Mouse (Mus musculus): Measurements from ENCODE around the gene Sumf1. TPM values are rescaled to one million over a fixed set of nuclear protein-coding genes. Genes with fewer than 3 reads are reported as not detected.

Gene Sumf1
- polyA plus RNA-seq, 1 experiment from 2014 or later: 12.8 TPM

DNA sequence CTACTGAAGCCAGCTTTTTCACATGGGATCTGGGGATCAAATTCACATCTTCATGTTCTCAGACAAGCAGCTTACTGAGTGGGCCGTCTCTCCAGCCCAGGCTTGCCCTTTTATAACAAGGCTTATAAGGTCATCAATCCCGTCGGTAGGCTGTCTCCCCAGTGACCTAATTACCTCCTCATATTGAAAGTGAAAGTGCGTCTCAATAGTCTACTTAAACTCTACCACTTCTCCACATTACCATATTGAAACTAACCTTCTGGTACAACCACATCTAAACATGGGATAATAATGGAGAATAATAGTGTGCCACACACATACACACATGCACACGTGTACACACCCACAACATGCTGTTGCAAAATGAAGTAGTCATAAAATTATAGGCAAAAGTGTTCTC lies 20.4 kb downstream of the Sumf1 start:
- Histone ChIP-seq H3K4me1 (no peaks in the 10 kb centered on the region; the same call in 1 of the 2 replicates), H3K27me3 (ENCODE audit: poor library complexity, severe bottlenecking) (no peaks in the 10 kb centered on the region), H3K4me3 (no peak overlapping the region), H3K27ac (no peak overlapping the region), H3K9me3 (no peaks in the 10 kb centered on the region), H3K36me3 (replicated peaks) (0 out of 2 replicates have a peak, but pooled peaks cover 3% of the 10 kb centered on the region)
- WGBS: 80% methylated on average over 5 of the region's 5 CpGs
- DNase-seq (ENCODE audit: extremely low spot score, low spot score): no peak

DNA sequence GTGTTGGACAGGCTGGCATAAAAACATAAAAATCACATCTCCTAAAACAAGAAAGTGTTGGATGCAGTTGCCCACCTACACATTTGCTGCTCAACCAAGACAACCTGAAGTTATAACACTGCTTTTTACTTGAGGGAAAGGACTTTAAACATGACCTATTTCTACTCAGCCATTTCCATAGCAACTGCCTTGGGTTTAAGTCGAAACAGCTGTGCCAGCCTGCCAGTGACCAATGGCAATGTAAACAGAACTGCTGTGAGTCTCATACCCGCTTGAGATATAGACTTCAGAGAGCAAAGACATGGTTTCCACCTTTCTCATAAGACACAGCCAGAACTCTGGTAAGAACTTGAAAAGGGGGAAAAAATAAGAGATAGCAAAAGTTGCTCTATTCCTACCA lies 24.8 kb downstream of the Sumf1 start:
- WGBS: 60% methylated on average over 2 of the region's 2 CpGs
- H3K27ac ChIP-seq: no peak overlapping the region
- H3K36me3 ChIP-seq (replicated peaks): no peaks in the 10 kb centered on the region
- H3K4me3 ChIP-seq: no peak overlapping the region
- DNase-seq (ENCODE audit: extremely low spot score, low spot score): no peak
- H3K4me1 ChIP-seq: no peaks in the 10 kb centered on the region; the same call in 1 of the 2 replicates
- no peaks in the 10 kb centered on the region for H3K9me3 ChIP-seq
- H3K27me3 ChIP-seq (ENCODE audit: poor library complexity, severe bottlenecking): no peaks in the 10 kb centered on the region

DNA sequence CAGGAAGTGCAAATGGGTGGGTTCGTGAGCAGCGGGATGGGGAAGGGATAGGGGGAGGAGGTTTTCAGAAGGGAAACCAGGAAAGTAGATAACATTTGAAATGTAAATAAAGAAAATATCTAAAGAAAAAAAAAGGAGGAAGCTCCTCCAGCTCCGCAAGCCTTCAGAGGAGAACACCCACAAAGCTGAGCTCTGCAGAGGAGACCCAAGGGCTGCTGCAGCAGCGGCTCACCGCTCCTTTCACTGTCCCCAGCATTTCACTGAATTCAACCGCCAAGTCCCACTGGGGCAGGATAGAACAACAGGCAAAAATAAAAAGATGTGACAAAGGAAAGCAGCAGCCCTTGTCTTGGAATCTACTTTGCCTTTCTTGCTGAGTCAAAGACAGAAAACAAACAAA lies 28.5 kb downstream of the Sumf1 start:
- H3K4me1 ChIP-seq: no peaks in the 10 kb centered on the region; the same call in 1 of the 2 replicates
- WGBS: 60% methylated on average over 6 of the region's 6 CpGs
- DNase-seq (ENCODE audit: extremely low spot score, low spot score): no peak
- H3K36me3 ChIP-seq (replicated peaks): peaks cover 6% of the 10 kb centered on the region; the same call in 1 of the 2 replicates
- H3K27me3 ChIP-seq (ENCODE audit: poor library complexity, severe bottlenecking): no peaks in the 10 kb centered on the region
- no peak overlapping the region for H3K4me3 ChIP-seq
- no peaks in the 10 kb centered on the region for H3K9me3 ChIP-seq
- no peak overlapping the region for H3K27ac ChIP-seq

GRCm38 (mm10) chr6:108154243-108154642 lies 31.1 kb downstream of the Sumf1 start:
- Histone ChIP-seq H3K27ac (no peak overlapping the region), H3K4me3 (no peak overlapping the region), H3K27me3 (ENCODE audit: poor library complexity, severe bottlenecking) (no peaks in the 10 kb centered on the region), H3K9me3 (no peaks in the 10 kb centered on the region), H3K4me1 (no peaks in the 10 kb centered on the region), H3K36me3 (replicated peaks) (peaks cover 7% of the 10 kb centered on the region; the same call in 1 of the 2 replicates)
- WGBS: 92% methylated on average over 4 of the region's 4 CpGs
- DNase-seq (ENCODE audit: extremely low spot score, low spot score): no peak

DNA sequence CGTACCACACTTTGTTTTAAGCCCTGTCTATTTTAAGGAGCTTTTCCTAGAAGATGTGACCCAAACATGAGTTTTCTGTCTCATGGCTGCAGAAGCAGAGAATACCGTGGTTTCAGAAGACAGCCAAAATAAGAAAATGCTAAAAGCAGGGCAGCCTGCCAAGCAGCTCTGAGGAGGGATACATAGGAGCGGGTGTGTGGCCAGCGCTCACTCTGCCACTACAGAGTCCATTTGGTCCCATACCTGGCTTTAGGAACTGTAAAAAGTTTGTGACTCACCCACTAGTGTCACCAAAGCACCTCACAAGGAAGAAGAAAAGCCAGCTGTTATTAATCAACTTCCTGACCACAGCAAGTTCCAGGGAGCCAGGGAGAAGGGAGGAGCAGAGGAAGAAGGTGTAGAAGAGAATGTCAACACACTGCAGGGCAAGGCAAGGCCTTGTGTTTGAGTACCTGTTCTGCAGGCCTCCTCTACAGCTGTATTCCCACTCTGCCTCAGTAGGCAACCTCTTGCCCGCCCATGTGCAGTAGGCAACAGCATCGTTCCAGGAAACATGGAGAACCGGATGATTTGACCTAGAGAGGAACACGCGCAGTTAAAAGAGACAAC lies 32.6 kb downstream of the Sumf1 start:
- H3K36me3 ChIP-seq (replicated peaks): peaks cover 7% of the 10 kb centered on the region; the same call in 1 of the 2 replicates
- no peak overlapping the region for H3K27ac ChIP-seq
- H3K4me1 ChIP-seq: peaks cover 4% of the 10 kb centered on the region; the same call in 1 of the 2 replicates
- no peaks in the 10 kb centered on the region for H3K27me3 ChIP-seq (ENCODE audit: poor library complexity, severe bottlenecking)
- DNase-seq (ENCODE audit: extremely low spot score, low spot score): no peak
- H3K4me3 ChIP-seq: no peak overlapping the region
- H3K9me3 ChIP-seq: no peaks in the 10 kb centered on the region
- WGBS: 95% methylated on average over 9 of the region's 9 CpGs

GRCm38 (mm10) chr6:108152081-108152480 lies 33.3 kb downstream of the Sumf1 start:
- peaks cover 7% of the 10 kb centered on the region; the same call in 1 of the 2 replicates for H3K36me3 ChIP-seq (replicated peaks)
- DNase-seq (ENCODE audit: extremely low spot score, low spot score): no peak
- no peaks in the 10 kb centered on the region for H3K27me3 ChIP-seq (ENCODE audit: poor library complexity, severe bottlenecking)
- no peak overlapping the region for H3K4me3 ChIP-seq
- peaks cover 4% of the 10 kb centered on the region; the same call in 1 of the 2 replicates for H3K4me1 ChIP-seq
- H3K9me3 ChIP-seq: no peaks in the 10 kb centered on the region
- no peak overlapping the region for H3K27ac ChIP-seq
- 76% methylated on average over 6 of the region's 6 CpGs for WGBS

DNA sequence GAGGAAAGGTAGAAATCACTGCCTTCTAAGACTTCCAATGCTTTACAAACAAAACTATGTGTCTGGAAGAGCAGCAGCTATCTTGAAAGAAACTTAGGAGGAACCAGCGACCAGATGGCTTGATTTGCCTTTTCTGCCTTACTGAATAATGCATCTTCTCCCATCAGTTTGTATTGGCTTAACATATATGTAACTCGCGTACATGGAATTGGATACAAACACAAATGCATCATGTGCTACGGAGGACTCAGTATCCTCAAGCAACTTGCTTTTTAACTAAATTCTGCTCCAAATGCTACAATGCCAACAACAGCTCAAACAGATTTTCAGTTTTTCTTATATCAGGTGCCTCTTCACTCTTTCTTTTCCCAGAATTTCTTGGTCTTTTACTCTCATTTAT lies 36.1 kb downstream of the Sumf1 start:
- Histone ChIP-seq H3K27me3 (ENCODE audit: poor library complexity, severe bottlenecking) (no peaks in the 10 kb centered on the region), H3K4me1 (peaks cover 22% of the 10 kb centered on the region), H3K4me3 (no peak overlapping the region), H3K36me3 (replicated peaks) (peaks cover 7% of the 10 kb centered on the region; the same call in 1 of the 2 replicates), H3K27ac (no peak overlapping the region), H3K9me3 (no peaks in the 10 kb centered on the region)
- DNase-seq (ENCODE audit: extremely low spot score, low spot score): no peak
- 93% methylated on average over 4 of the region's 4 CpGs for WGBS

DNA sequence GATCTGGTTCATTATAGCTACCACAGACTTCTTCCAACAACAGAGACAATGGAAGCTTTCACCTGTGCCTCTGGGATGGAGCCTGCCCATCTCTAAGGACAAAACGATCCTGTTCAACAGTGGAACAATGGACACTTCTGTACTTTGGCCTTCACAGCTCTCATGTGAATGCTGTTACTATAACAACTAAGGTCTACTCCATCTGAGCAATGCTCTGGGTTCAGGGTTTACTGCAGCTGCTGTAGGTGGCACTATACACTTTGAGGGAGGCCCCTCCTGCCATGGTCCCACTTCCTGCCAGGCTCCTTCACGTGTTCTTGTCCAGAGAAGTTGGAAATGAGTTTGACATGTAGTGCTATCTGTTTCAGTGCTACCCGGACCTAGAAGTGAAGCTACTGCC lies 36.9 kb downstream of the Sumf1 start:
- H3K4me3 ChIP-seq: no peak overlapping the region
- WGBS: 78% methylated on average over 3 of the region's 3 CpGs
- peaks cover 25% of the 10 kb centered on the region for H3K4me1 ChIP-seq
- no peak overlapping the region for H3K27ac ChIP-seq
- DNase-seq (ENCODE audit: extremely low spot score, low spot score): no peak
- no peaks in the 10 kb centered on the region for H3K9me3 ChIP-seq
- H3K27me3 ChIP-seq (ENCODE audit: poor library complexity, severe bottlenecking): no peaks in the 10 kb centered on the region
- peaks cover 11% of the 10 kb centered on the region; the same call in 1 of the 2 replicates for H3K36me3 ChIP-seq (replicated peaks)

DNA sequence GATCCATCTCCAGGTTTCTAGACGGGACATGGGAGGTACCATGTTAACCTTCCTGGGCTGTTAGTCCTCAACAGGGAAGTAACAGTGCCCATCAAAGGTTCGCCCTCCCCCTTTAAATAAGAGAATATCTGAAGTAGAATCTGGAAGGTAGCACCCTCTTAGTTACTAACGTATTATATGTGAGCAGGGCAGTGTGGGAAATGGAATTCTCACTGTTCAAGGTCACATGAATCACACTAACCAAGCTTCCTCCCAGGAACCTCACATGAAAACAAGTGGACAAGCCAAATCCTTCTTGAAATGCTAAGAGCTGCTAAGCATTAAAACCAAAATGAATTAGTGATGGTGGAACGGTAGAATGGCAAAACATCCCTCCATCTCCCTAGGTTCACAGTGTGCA lies 38.7 kb downstream of the Sumf1 start:
- DNase-seq (ENCODE audit: extremely low spot score, low spot score): no peak
- Histone ChIP-seq H3K27me3 (ENCODE audit: poor library complexity, severe bottlenecking) (no peaks in the 10 kb centered on the region), H3K4me3 (no peak overlapping the region), H3K27ac (peak overlapping the region; percentile 66; the same call in 1 of the 2 replicates), H3K4me1 (peaks cover 25% of the 10 kb centered on the region), H3K36me3 (replicated peaks) (peaks cover 7% of the 10 kb centered on the region; the same call in 1 of the 2 replicates), H3K9me3 (no peaks in the 10 kb centered on the region)
- 91% methylated on average over 4 of the region's 4 CpGs for WGBS

DNA sequence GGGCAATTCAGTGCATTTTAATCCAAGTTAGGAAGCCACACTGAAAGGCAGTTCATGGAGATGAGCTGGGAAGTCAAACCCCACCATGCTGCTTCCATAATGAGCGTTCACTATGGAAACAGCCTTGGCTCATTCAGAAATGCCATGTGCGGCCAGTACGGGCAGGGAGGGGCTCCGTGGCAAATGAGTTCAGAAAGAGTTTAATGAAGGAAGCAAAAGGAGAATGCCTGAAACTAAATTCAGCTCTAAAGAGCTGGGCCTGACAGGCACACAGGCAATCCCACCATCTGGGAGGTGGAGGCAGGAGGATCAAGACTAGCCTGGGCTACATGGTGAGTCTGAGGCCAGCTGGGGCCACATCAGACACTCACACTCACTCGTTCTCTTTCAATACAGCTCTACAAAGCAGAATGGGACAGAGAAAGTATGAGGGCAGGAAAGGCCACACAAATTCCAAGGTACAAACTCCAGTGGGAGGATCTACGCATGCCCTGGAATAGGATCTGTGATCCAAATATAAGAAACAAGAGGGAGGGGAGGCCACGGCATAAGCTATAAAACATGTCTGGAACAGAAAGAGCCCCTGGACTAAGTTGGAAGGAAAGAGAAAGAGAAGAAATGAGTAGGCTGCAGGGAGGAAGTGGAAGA lies 39.3 kb downstream of the Sumf1 start:
- no peaks in the 10 kb centered on the region for H3K27me3 ChIP-seq (ENCODE audit: poor library complexity, severe bottlenecking)
- peak; percentile 40 for DNase-seq (ENCODE audit: extremely low spot score, low spot score)
- H3K9me3 ChIP-seq: no peaks in the 10 kb centered on the region
- no peak overlapping the region for H3K4me3 ChIP-seq
- H3K4me1 ChIP-seq: peaks cover 25% of the 10 kb centered on the region
- H3K36me3 ChIP-seq (replicated peaks): peaks cover 7% of the 10 kb centered on the region; the same call in 1 of the 2 replicates
- 61% methylated on average over 7 of the region's 7 CpGs for WGBS
- H3K27ac ChIP-seq: peak overlapping the region; percentile 66

- Histone ChIP-seq H3K36me3 (replicated peaks) (peaks cover 9% of the 10 kb centered on the region; the same call in 1 of the 2 replicates), H3K4me1 (peaks cover 25% of the 10 kb centered on the region), H3K4me3 (no peak overlapping the region), H3K27me3 (ENCODE audit: poor library complexity, severe bottlenecking) (no peaks in the 10 kb centered on the region), H3K27ac (0 out of 2 replicates have a peak overlapping the region, but pooled peaks have one; percentile 26), H3K9me3 (no peaks in the 10 kb centered on the region)
- 70% methylated on average over 3 of the region's 3 CpGs for WGBS
- no peak for DNase-seq (ENCODE audit: extremely low spot score, low spot score)
Measured at GRCm38 (mm10) chr6:108145241-108145640, 40.1 kb downstream of the Sumf1 start.

GRCm38 (mm10) chr6:108142796-108143195 lies 42.6 kb downstream of the Sumf1 start:
- Histone ChIP-seq H3K4me3 (no peak overlapping the region), H3K36me3 (replicated peaks) (peaks cover 11% of the 10 kb centered on the region; the same call in 1 of the 2 replicates), H3K27me3 (ENCODE audit: poor library complexity, severe bottlenecking) (no peaks in the 10 kb centered on the region), H3K27ac (no peak overlapping the region), H3K9me3 (no peaks in the 10 kb centered on the region), H3K4me1 (peaks cover 21% of the 10 kb centered on the region)
- WGBS: 91% methylated on average over 4 of the region's 4 CpGs
- DNase-seq (ENCODE audit: extremely low spot score, low spot score): no peak

All from forebrain, embryonic 10.5 days (tissue).